Mouse (Mus musculus): ENCODE data around the gene Akap12. TPM values are rescaled to one million over a fixed set of nuclear protein-coding genes. Genes with fewer than 3 reads are reported as not detected.

Akap12 gene
- polyA plus RNA-seq, 1 experiment from 2014 or later = 15.7 TPM

DNA sequence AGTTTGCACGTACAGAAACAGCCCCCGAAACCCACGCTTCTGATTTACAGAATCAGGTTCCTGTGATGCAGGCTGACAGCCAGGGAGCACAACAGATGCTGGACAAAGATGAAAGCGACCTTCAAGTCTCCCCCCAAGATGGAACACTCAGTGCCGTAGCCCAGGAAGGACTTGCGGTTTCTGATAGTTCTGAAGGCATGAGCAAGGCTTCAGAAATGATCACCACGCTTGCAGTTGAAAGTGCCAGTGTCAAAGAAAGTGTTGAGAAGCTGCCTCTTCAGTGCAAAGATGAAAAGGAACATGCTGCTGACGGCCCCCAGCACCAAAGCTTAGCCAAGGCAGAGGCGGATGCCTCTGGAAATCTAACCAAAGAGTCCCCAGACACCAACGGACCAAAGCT is 91.3 kb downstream of the Akap12 start:
- Histone ChIP-seq H3K4me3 (replicated peaks) (no peak overlapping the region), H3K9me3 (peaks cover 7% of the 10 kb centered on the region; the same call in 1 of the 2 replicates), H3K4me1 (replicated peaks) (no peaks in the 10 kb centered on the region), H3K27ac (no peak overlapping the region), H3K9ac (replicated peaks) (no peak overlapping the region), H3K27me3 (no peaks in the 10 kb centered on the region), H3K4me2 (no peak overlapping the region), H3K36me3 (peaks cover 12% of the 10 kb centered on the region; the same call in 1 of the 2 replicates)
- WGBS = 85% methylated on average over 10 of the region's 10 CpGs
- no peak for ATAC-seq (ENCODE audit: insufficient number of reproducible peaks, insufficient read depth, low FRiP score, low TSS enrichment, low read depth)

GRCm38 (mm10) chr10:4364618-4365017 is 98.4 kb downstream of the Akap12 start:
- peaks cover 37% of the 10 kb centered on the region for H3K36me3 ChIP-seq
- 82% methylated on average over 3 of the region's 3 CpGs for WGBS
- peaks cover 17% of the 10 kb centered on the region; the same call in 1 of the 2 replicates for H3K9me3 ChIP-seq
- no peak overlapping the region for H3K4me3 ChIP-seq (replicated peaks)
- H3K4me1 ChIP-seq (replicated peaks) = no peaks in the 10 kb centered on the region
- H3K27ac ChIP-seq = no peak overlapping the region
- H3K4me2 ChIP-seq = no peak overlapping the region
- H3K27me3 ChIP-seq = no peaks in the 10 kb centered on the region
- ATAC-seq (ENCODE audit: insufficient number of reproducible peaks, insufficient read depth, low FRiP score, low TSS enrichment, low read depth) = no peak
- no peak overlapping the region for H3K9ac ChIP-seq (replicated peaks)

- H3K9ac ChIP-seq (replicated peaks) = no peak overlapping the region
- ATAC-seq (ENCODE audit: insufficient number of reproducible peaks, insufficient read depth, low FRiP score, low TSS enrichment, low read depth) = no peak
- no peaks in the 10 kb centered on the region for H3K4me1 ChIP-seq (replicated peaks)
- peaks cover 69% of the 10 kb centered on the region for H3K36me3 ChIP-seq
- 92% methylated on average over 11 of the region's 11 CpGs for WGBS
- H3K9me3 ChIP-seq = no peaks in the 10 kb centered on the region
- no peak overlapping the region for H3K4me3 ChIP-seq (replicated peaks)
- H3K4me2 ChIP-seq = no peak overlapping the region
- no peaks in the 10 kb centered on the region for H3K27me3 ChIP-seq
- no peak overlapping the region for H3K27ac ChIP-seq
Observed at GRCm38 (mm10) chr10:4370105-4370504, 103.9 kb downstream of the Akap12 start.

- Histone ChIP-seq H3K27me3 (no peaks in the 10 kb centered on the region), H3K36me3 (peaks cover 59% of the 10 kb centered on the region), H3K4me3 (replicated peaks) (no peak overlapping the region), H3K4me2 (no peak overlapping the region), H3K9me3 (no peaks in the 10 kb centered on the region), H3K27ac (no peak overlapping the region), H3K4me1 (replicated peaks) (no peaks in the 10 kb centered on the region), H3K9ac (replicated peaks) (no peak overlapping the region)
- ATAC-seq (ENCODE audit: insufficient number of reproducible peaks, insufficient read depth, low FRiP score, low TSS enrichment, low read depth) = no peak
- WGBS = 55% methylated on average over 5 of the region's 5 CpGs
Observed at GRCm38 (mm10) chr10:4372011-4372410, 105.8 kb downstream of the Akap12 start.

- no peak overlapping the region for H3K27ac ChIP-seq
- H3K4me1 ChIP-seq (replicated peaks) = no peaks in the 10 kb centered on the region
- no peak overlapping the region for H3K9ac ChIP-seq (replicated peaks)
- no peak overlapping the region for H3K4me3 ChIP-seq (replicated peaks)
- WGBS = 88% methylated on average over 4 of the region's 4 CpGs
- no peaks in the 10 kb centered on the region for H3K9me3 ChIP-seq
- no peaks in the 10 kb centered on the region for H3K27me3 ChIP-seq
- peaks cover 43% of the 10 kb centered on the region for H3K36me3 ChIP-seq
- no peak overlapping the region for H3K4me2 ChIP-seq
- ATAC-seq (ENCODE audit: insufficient number of reproducible peaks, insufficient read depth, low FRiP score, low TSS enrichment, low read depth) = no peak
Observed at GRCm38 (mm10) chr10:4373558-4373957, 107.4 kb downstream of the Akap12 start.

GRCm38 (mm10) chr10:4374239-4374638 is 108.1 kb downstream of the Akap12 start:
- no peak overlapping the region for H3K27ac ChIP-seq
- 93% methylated on average over 7 of the region's 7 CpGs for WGBS
- no peak overlapping the region for H3K4me2 ChIP-seq

GRCm38 (mm10) chr10:4374734-4375133 is 108.6 kb downstream of the Akap12 start:
- no peaks in the 10 kb centered on the region for H3K27me3 ChIP-seq
- H3K4me2 ChIP-seq = no peak overlapping the region
- no peak overlapping the region for H3K9ac ChIP-seq (replicated peaks)
- no peak overlapping the region for H3K27ac ChIP-seq
- H3K36me3 ChIP-seq = peaks cover 31% of the 10 kb centered on the region
- H3K9me3 ChIP-seq = no peaks in the 10 kb centered on the region
- WGBS = 84% methylated on average over 4 of the region's 4 CpGs
- H3K4me1 ChIP-seq (replicated peaks) = no peaks in the 10 kb centered on the region
- ATAC-seq (ENCODE audit: insufficient number of reproducible peaks, insufficient read depth, low FRiP score, low TSS enrichment, low read depth) = no peak
- H3K4me3 ChIP-seq (replicated peaks) = no peak overlapping the region

More at GRCm38 (mm10) chr10:4374239-4374638, 108.1 kb downstream of the Akap12 start:
- H3K27me3 ChIP-seq = no peaks in the 10 kb centered on the region
- no peak for ATAC-seq (ENCODE audit: insufficient number of reproducible peaks, insufficient read depth, low FRiP score, low TSS enrichment, low read depth)
- no peak overlapping the region for H3K4me3 ChIP-seq (replicated peaks)
- no peak overlapping the region for H3K9ac ChIP-seq (replicated peaks)
- no peaks in the 10 kb centered on the region for H3K9me3 ChIP-seq
- H3K4me1 ChIP-seq (replicated peaks) = no peaks in the 10 kb centered on the region
- H3K36me3 ChIP-seq = peaks cover 36% of the 10 kb centered on the region

- 65% methylated on average over 7 of the region's 7 CpGs for WGBS
- Histone ChIP-seq H3K4me2 (no peak overlapping the region), H3K9ac (replicated peaks) (no peak overlapping the region), H3K4me1 (replicated peaks) (no peaks in the 10 kb centered on the region), H3K27me3 (no peaks in the 10 kb centered on the region), H3K36me3 (peaks cover 26% of the 10 kb centered on the region), H3K4me3 (replicated peaks) (no peak overlapping the region), H3K27ac (no peak overlapping the region), H3K9me3 (no peaks in the 10 kb centered on the region)
- no peak for ATAC-seq (ENCODE audit: insufficient number of reproducible peaks, insufficient read depth, low FRiP score, low TSS enrichment, low read depth)
Observed at GRCm38 (mm10) chr10:4375267-4375666, 109.1 kb downstream of the Akap12 start.

DNA sequence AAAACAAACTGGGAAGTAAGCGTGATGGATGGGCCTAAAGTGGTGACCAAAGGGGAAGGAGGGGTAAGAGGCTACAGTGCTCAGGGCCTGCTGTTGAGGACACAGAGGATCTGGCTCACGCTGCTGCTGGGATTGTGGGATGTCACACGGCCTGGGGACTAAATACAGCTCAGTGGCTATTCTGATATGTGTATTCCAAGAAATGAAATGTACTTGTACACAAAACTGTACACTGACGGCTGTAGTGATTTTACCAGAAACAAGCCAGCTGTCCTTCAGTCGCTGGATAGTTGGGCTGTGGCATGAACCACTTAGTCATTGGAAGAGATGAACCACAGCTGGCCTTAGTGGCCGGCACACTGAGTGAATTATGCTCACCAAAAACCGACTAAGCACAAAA is 110.3 kb downstream of the Akap12 start:
- Histone ChIP-seq H3K4me1 (replicated peaks) (no peaks in the 10 kb centered on the region), H3K4me2 (no peak overlapping the region), H3K9ac (replicated peaks) (no peak overlapping the region), H3K27me3 (no peaks in the 10 kb centered on the region), H3K9me3 (no peaks in the 10 kb centered on the region), H3K36me3 (peaks cover 17% of the 10 kb centered on the region), H3K27ac (no peak overlapping the region), H3K4me3 (replicated peaks) (no peak overlapping the region)
- WGBS = 76% methylated on average over 7 of the region's 7 CpGs
- ATAC-seq (ENCODE audit: insufficient number of reproducible peaks, insufficient read depth, low FRiP score, low TSS enrichment, low read depth) = no peak

- no peak overlapping the region for H3K27ac ChIP-seq
- no peaks in the 10 kb centered on the region for H3K9me3 ChIP-seq
- no peak overlapping the region for H3K4me3 ChIP-seq (replicated peaks)
- 86% methylated on average over 7 of the region's 7 CpGs for WGBS
- no peak for ATAC-seq (ENCODE audit: insufficient number of reproducible peaks, insufficient read depth, low FRiP score, low TSS enrichment, low read depth)
- H3K9ac ChIP-seq (replicated peaks) = no peak overlapping the region
- H3K4me2 ChIP-seq = no peak overlapping the region
- no peaks in the 10 kb centered on the region for H3K27me3 ChIP-seq
- H3K36me3 ChIP-seq = peaks cover 13% of the 10 kb centered on the region
- no peaks in the 10 kb centered on the region for H3K4me1 ChIP-seq (replicated peaks)
Observed at GRCm38 (mm10) chr10:4376931-4377330, 110.8 kb downstream of the Akap12 start.

- no peak overlapping the region for H3K4me2 ChIP-seq
- H3K9me3 ChIP-seq = no peaks in the 10 kb centered on the region
- ATAC-seq (ENCODE audit: insufficient number of reproducible peaks, insufficient read depth, low FRiP score, low TSS enrichment, low read depth) = no peak
- H3K4me1 ChIP-seq (replicated peaks) = peaks cover 9% of the 10 kb centered on the region; the same call in 1 of the 2 replicates
- 87% methylated on average over 5 of the region's 5 CpGs for WGBS
- no peak overlapping the region for H3K27ac ChIP-seq
- no peaks in the 10 kb centered on the region for H3K36me3 ChIP-seq
- no peak overlapping the region for H3K4me3 ChIP-seq (replicated peaks)
- H3K27me3 ChIP-seq = no peaks in the 10 kb centered on the region
- H3K9ac ChIP-seq (replicated peaks) = no peak overlapping the region
Observed at GRCm38 (mm10) chr10:4380748-4381147, 114.6 kb downstream of the Akap12 start.

GRCm38 (mm10) chr10:4384244-4384643 is 118.1 kb downstream of the Akap12 start:
- Histone ChIP-seq H3K4me2 (no peak overlapping the region), H3K4me1 (replicated peaks) (peaks cover 16% of the 10 kb centered on the region), H3K36me3 (no peaks in the 10 kb centered on the region), H3K9me3 (no peaks in the 10 kb centered on the region), H3K9ac (replicated peaks) (no peak overlapping the region), H3K27me3 (no peaks in the 10 kb centered on the region), H3K4me3 (replicated peaks) (no peak overlapping the region), H3K27ac (no peak overlapping the region)
- 93% methylated on average over 7 of the region's 7 CpGs for WGBS
- ATAC-seq (ENCODE audit: insufficient number of reproducible peaks, insufficient read depth, low FRiP score, low TSS enrichment, low read depth) = no peak
